Mouse (Mus musculus): ENCODE data around the gene Zbtb48.

DNA sequence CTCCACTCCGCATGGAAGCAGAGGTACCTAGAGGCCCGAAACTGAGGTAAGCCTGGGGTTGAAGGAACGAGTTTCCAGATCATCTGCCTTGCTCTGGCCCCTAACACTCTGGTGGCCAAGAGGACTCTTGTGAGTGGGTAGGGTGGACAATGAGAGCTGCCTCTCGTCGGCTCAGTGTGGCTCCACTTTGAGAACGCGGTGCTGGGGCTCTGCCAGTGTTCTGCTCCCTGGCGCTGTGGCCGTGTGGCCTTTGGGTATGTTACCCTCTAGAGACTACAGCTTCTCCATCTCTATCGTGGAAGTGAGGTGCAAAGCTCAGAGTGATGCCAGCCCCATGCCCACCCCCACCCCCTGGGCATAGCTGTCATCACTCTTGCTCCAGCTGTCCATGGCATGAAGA lies 45.2 kb upstream of the Zbtb48 start:
- TF ChIP-seq CTCF (IDR thresholded peaks at IDR 0.05; ENCODE audit: low read depth) (no peak), EP300 (IDR thresholded peaks at IDR 0.05; ENCODE audit: low read depth) (no peak)

All from liver, embryonic 14.5 days (tissue).